Mouse (Mus musculus) embryonic facial prominence, embryonic 15.5 days (tissue): Measurements from ENCODE around the gene Hdac4. TPM values are rescaled to one million over a fixed set of nuclear protein-coding genes. Genes with fewer than 3 reads are reported as not detected.
A peak's percentile ranks its signal among the peaks of the same experiment; 100 is the strongest.

ENCODE experiments used
- ATAC-seq: fragments of 200-750 bp; cut with Nextera tagmentation; 2 replicates; pipeline ENCODE4 v1.8.0; 2017; ENCODE audit warnings: low read depth, moderate TSS enrichment; ENCODE audit not compliant: insufficient number of reproducible peaks, low FRiP score, low TSS enrichment
- H3K27ac ChIP-seq: fragments of 300-500 bp; sonication (generic); replicated peaks from 2 replicates; pipeline ENCODE4 v1.5.1; 2015; ENCODE audit warnings: mild to moderate bottlenecking, inconsistent platforms
- H3K27me3 ChIP-seq: fragments of 300-500 bp; sonication (generic); 2 replicates; pipeline ENCODE4 v1.6.1; 2015; ENCODE audit warnings: inconsistent platforms
- H3K36me3 ChIP-seq: fragments of 300-500 bp; sonication (generic); 2 replicates; pipeline ENCODE4 v1.6.1; 2015; ENCODE audit warnings: mild to moderate bottlenecking, inconsistent platforms
- H3K4me1 ChIP-seq: fragments of 300-500 bp; sonication (generic); 2 replicates; pipeline ENCODE4 v1.6.1; 2015; ENCODE audit warnings: inconsistent platforms
- H3K4me2 ChIP-seq: fragments of 300-500 bp; sonication (generic); replicated peaks from 2 replicates; pipeline ENCODE4 v1.6.1; 2015; ENCODE audit warnings: mild to moderate bottlenecking, inconsistent platforms
- H3K4me3 ChIP-seq: fragments of 300-500 bp; sonication (generic); replicated peaks from 2 replicates; pipeline ENCODE4 v1.5.1; 2015; ENCODE audit warnings: mild to moderate bottlenecking, inconsistent platforms
- H3K9ac ChIP-seq: fragments of 300-500 bp; sonication (generic); 2 replicates; pipeline ENCODE4 v1.6.1; 2015; ENCODE audit warnings: inconsistent platforms
- H3K9me3 ChIP-seq: fragments of 300-500 bp; sonication (generic); replicated peaks from 2 replicates; pipeline ENCODE4 v1.6.1; 2016; ENCODE audit warnings: inconsistent platforms
- WGBS: fragments of 180-500 bp; shearing (Covaris S2); methylation state at CpG from one replicate; pipeline ENCODE4 v1.1.7; 2015; 5-methylcytosine and 5-hydroxymethylcytosine counted together
- polyA plus RNA-seq: library from polyadenylated mRNA; unstranded; fragments of >200 nt; fragmentation: Nextera tagmentation; extraction: Ambion mirVana; gene quantifications from 2 replicates; pipeline ENCODE4 v1.2.1, GENCODE M21; 2015

Hdac4 gene
- polyA plus RNA-seq, 1 experiment from 2014 or later: 27.5 TPM

DNA sequence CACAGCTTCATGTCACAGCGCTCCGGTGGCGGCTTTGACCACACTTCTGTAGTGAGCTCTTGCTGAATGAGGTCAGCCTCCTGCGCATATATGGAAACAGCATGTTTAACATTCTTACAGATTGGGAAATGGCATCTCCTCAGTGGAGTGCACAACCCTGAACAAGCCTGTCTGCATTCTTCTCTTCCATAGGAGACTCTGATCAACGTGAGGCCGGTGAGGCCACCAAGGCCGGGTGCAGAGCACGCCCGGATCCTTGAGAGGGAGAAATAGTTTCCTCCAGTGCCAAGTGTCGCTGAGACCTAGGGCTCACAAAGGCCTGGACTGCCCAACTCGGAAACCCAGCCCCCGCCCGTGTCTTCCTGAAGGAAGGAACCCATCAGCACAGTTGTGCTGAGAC is 266.4 kb downstream of the Hdac4 start:
- H3K27ac ChIP-seq: no peak overlapping the region
- H3K9ac ChIP-seq: no peak overlapping the region
- H3K4me2 ChIP-seq: no peak overlapping the region
- no peak for ATAC-seq
- 88% methylated on average over 13 of the region's 13 CpGs for WGBS
- H3K4me1 ChIP-seq: peaks cover 3% of the 10 kb centered on the region; the same call in 1 of the 2 replicates
- H3K36me3 ChIP-seq: peaks cover 26% of the 10 kb centered on the region
- no peaks in the 10 kb centered on the region for H3K9me3 ChIP-seq
- no peaks in the 10 kb centered on the region for H3K27me3 ChIP-seq
- no peak overlapping the region for H3K4me3 ChIP-seq

GRCm38 (mm10) chr1:91927536-91928315 is 267.8 kb downstream of the Hdac4 start:
- Histone ChIP-seq H3K36me3 (peaks cover 13% of the 10 kb centered on the region), H3K9ac (no peak overlapping the region), H3K9me3 (no peaks in the 10 kb centered on the region), H3K4me2 (no peak overlapping the region), H3K4me3 (no peak overlapping the region), H3K4me1 (peaks cover 3% of the 10 kb centered on the region; the same call in 1 of the 2 replicates), H3K27ac (no peak overlapping the region), H3K27me3 (no peaks in the 10 kb centered on the region)
- ATAC-seq: no peak
- 73% methylated on average over 10 of the region's 10 CpGs for WGBS

GRCm38 (mm10) chr1:91923567-91923966 is 271.9 kb downstream of the Hdac4 start:
- Histone ChIP-seq H3K9me3 (no peaks in the 10 kb centered on the region), H3K4me1 (peaks cover 34% of the 10 kb centered on the region), H3K27ac (no peak overlapping the region), H3K27me3 (no peaks in the 10 kb centered on the region), H3K4me3 (no peak overlapping the region), H3K36me3 (no peaks in the 10 kb centered on the region), H3K4me2 (no peak overlapping the region), H3K9ac (no peak overlapping the region)
- 95% methylated on average over 9 of the region's 9 CpGs for WGBS
- no peak for ATAC-seq

DNA sequence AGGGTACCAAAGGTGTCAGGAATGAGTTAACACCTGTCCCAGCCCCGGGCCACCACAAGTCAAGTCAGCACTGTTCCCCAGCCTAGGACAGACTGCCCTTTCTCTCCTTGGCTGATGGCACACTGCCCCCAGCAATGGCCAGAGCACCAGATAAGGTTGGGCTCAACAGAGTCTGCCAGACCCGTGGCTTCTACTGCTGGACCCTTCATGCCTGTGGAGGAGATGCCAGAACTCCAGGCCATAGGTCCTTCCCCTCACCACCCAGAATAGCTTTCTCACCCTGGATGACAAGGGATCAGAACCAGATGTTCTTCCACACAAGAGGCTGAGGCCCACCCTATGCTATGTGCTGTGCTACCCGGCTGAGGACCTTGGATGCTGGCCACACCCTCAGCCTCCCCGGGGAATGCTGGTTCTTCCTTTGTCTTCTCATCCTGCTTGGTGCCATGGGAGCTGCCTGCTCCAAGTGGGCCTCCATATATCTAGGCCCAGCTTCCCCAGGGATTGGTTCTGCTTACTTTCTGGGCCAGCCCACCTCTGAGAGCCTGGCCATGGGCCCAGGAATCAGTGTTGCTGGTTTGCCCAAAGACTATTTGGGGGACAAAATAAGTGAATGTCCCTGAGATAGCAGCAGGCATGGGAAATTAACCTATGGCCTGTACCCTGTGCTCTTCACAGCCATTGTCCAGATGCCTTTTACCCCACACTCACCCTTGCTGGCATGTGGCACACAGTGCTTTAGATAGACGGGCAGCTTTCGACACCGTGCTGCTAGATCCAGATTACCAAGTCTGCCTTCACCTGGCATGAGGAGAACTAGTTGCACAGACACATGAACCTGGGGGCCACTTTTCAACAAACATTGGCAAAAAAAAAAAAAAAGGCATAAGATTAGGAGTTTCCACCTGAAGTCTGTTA is 273.0 kb downstream of the Hdac4 start:
- 74% methylated on average over 7 of the region's 7 CpGs for WGBS
- H3K4me1 ChIP-seq: peaks cover 31% of the 10 kb centered on the region
- no peak overlapping the region for H3K4me3 ChIP-seq
- ATAC-seq: no peak
- H3K4me2 ChIP-seq: no peak overlapping the region
- no peaks in the 10 kb centered on the region for H3K9me3 ChIP-seq
- H3K9ac ChIP-seq: no peak overlapping the region
- H3K27me3 ChIP-seq: no peaks in the 10 kb centered on the region
- H3K27ac ChIP-seq: no peak overlapping the region
- no peaks in the 10 kb centered on the region for H3K36me3 ChIP-seq

DNA sequence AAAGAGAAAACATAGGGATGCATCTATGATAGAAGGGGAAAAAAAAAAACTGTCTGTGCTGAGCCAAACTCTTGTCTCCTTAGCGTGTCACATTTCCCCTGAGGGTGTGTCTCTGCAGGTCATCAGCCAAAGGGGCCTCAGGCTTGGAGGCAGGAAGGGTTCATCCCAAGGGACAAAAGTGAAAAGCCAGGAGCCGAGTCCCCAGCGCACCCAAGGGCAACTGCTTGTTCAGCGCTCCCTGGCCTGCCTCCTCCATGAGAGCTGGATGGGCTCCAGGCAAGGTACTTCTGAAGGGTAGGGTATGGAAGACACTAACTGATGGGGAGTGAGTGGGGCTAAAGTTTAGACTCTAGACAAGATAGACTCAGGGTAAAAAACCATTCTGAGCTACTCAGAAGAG is 273.8 kb downstream of the Hdac4 start:
- no peaks in the 10 kb centered on the region for H3K27me3 ChIP-seq
- ATAC-seq: no peak
- H3K4me3 ChIP-seq: no peak overlapping the region
- no peaks in the 10 kb centered on the region for H3K9me3 ChIP-seq
- H3K36me3 ChIP-seq: no peaks in the 10 kb centered on the region
- no peak overlapping the region for H3K4me2 ChIP-seq
- WGBS: 81% methylated on average over 4 of the region's 4 CpGs
- peaks cover 31% of the 10 kb centered on the region for H3K4me1 ChIP-seq
- H3K9ac ChIP-seq: no peak overlapping the region
- no peak overlapping the region for H3K27ac ChIP-seq

- H3K36me3 ChIP-seq: no peaks in the 10 kb centered on the region
- no peak for ATAC-seq
- no peak overlapping the region for H3K27ac ChIP-seq
- no peak overlapping the region for H3K4me3 ChIP-seq
- peaks cover 31% of the 10 kb centered on the region for H3K4me1 ChIP-seq
- no peaks in the 10 kb centered on the region for H3K9me3 ChIP-seq
- no peak overlapping the region for H3K9ac ChIP-seq
- H3K27me3 ChIP-seq: no peaks in the 10 kb centered on the region
- WGBS: 61% methylated on average over 5 of the region's 5 CpGs
- no peak overlapping the region for H3K4me2 ChIP-seq
These were observed 274.2 kb downstream of the Hdac4 start for GRCm38 (mm10) chr1:91921279-91921678.

DNA sequence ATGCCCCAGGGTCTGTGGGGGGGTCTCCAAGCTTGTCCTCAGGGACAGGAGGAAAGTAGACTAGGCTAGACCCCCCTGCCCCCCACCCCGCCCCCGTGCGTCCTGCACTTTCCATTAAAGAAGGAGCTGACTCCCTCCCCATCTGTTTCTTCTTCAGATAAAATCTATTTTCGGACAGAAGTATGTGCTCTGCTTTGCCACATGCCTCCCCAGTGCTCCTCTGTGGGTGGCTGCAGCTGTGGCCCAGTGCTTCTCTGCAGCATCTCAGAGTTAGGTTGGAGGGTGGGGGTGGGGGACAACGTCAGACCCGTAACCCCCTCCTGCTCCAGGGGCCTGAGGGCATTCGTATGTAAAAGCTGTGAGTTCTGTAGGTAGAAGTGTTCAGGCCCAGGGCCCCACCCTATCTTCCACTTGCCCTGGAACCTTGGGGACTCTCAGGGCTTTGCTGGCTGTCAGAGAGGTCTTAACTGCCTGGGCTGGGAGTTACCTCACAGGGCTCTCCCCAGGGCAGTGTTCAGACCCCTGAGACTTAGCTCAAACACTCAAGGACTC is 275.4 kb downstream of the Hdac4 start:
- Histone ChIP-seq H3K4me3 (no peak overlapping the region), H3K9me3 (no peaks in the 10 kb centered on the region), H3K27me3 (no peaks in the 10 kb centered on the region), H3K27ac (0 out of 2 replicates have a peak overlapping the region, but pooled peaks have one; percentile 12), H3K9ac (no peak overlapping the region), H3K36me3 (no peaks in the 10 kb centered on the region), H3K4me1 (peaks cover 31% of the 10 kb centered on the region), H3K4me2 (no peak overlapping the region)
- ATAC-seq: peak; percentile 23; the same call in 1 of the 2 replicates
- WGBS: 19% methylated on average over 7 of the region's 7 CpGs

GRCm38 (mm10) chr1:91918257-91918800 is 277.2 kb downstream of the Hdac4 start:
- Histone ChIP-seq H3K4me3 (no peak overlapping the region), H3K9me3 (no peaks in the 10 kb centered on the region), H3K36me3 (no peaks in the 10 kb centered on the region), H3K9ac (no peak overlapping the region), H3K4me1 (peaks cover 38% of the 10 kb centered on the region), H3K4me2 (no peak overlapping the region), H3K27me3 (no peaks in the 10 kb centered on the region), H3K27ac (no peak overlapping the region)
- WGBS: 85% methylated on average over 10 of the region's 10 CpGs
- no peak for ATAC-seq

GRCm38 (mm10) chr1:91917596-91917995 is 277.9 kb downstream of the Hdac4 start:
- peaks cover 44% of the 10 kb centered on the region for H3K4me1 ChIP-seq

GRCm38 (mm10) chr1:91915961-91916360 is 279.5 kb downstream of the Hdac4 start:
- Histone ChIP-seq H3K4me3 (no peak overlapping the region), H3K9ac (no peak overlapping the region), H3K27me3 (no peaks in the 10 kb centered on the region), H3K4me2 (no peak overlapping the region), H3K27ac (no peak overlapping the region), H3K9me3 (no peaks in the 10 kb centered on the region), H3K4me1 (peaks cover 41% of the 10 kb centered on the region), H3K36me3 (no peaks in the 10 kb centered on the region)
- ATAC-seq: no peak
- WGBS: 72% methylated on average over 5 of the region's 5 CpGs

More at GRCm38 (mm10) chr1:91917596-91917995, 277.9 kb downstream of the Hdac4 start:
- Histone ChIP-seq H3K9ac (no peak overlapping the region), H3K4me3 (no peak overlapping the region), H3K4me2 (no peak overlapping the region), H3K27me3 (no peaks in the 10 kb centered on the region), H3K27ac (no peak overlapping the region), H3K36me3 (no peaks in the 10 kb centered on the region), H3K9me3 (no peaks in the 10 kb centered on the region)
- no peak for ATAC-seq
- 64% methylated on average over 2 of the region's 2 CpGs for WGBS

DNA sequence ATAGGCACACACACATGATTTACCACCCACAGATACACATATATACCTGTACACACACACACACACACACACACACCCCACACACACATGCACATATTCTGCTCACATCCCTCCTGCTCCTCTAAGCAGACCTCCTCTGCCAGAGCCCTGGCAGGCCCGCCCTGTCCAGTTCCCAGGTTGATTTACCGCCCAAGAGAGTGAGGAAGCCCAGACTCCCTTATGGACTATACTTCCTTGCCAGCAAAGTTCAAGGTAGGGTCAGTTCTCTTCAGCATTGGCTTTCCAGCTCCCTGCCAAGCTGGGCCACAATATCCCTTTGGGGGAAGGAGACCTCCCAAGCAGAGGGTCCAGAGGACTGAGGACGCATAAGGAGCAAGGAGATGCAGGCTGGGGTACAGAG is 280.9 kb downstream of the Hdac4 start:
- no peaks in the 10 kb centered on the region for H3K27me3 ChIP-seq
- H3K9ac ChIP-seq: no peak overlapping the region
- ATAC-seq: no peak
- H3K4me3 ChIP-seq: no peak overlapping the region
- H3K27ac ChIP-seq: no peak overlapping the region
- 70% methylated on average over 3 of the region's 3 CpGs for WGBS
- no peaks in the 10 kb centered on the region for H3K36me3 ChIP-seq
- no peak overlapping the region for H3K4me2 ChIP-seq
- H3K9me3 ChIP-seq: no peaks in the 10 kb centered on the region
- H3K4me1 ChIP-seq: peaks cover 28% of the 10 kb centered on the region
